Mouse (Mus musculus) frontal cortex, adult (tissue): Measurements from ENCODE around the gene Qtrt2.

ENCODE experiments used
- ATAC-seq: cut with Nextera tagmentation; 2 replicates; pipeline ENCODE4 v1.9.2; 2017; ENCODE audit warnings: mild to moderate bottlenecking, moderate library complexity, mixed read lengths; ENCODE audit not compliant: low TSS enrichment

The Qtrt2 gene

GRCm38 (mm10) chr16:43926341-43926859 lies at the start of gene Qtrt2:
TSS of gene Qtrt2 (minus strand) at chr16:43926809.
- ATAC-seq, result no peak

GRCm38 (mm10) chr16:43973606-43974220 lies 47.1 kb upstream of the Qtrt2 start:
- ATAC-seq, result no peak

GRCm38 (mm10) chr16:43973147-43973546 lies 46.5 kb upstream of the Qtrt2 start:
- peak; percentile 78 for ATAC-seq

DNA sequence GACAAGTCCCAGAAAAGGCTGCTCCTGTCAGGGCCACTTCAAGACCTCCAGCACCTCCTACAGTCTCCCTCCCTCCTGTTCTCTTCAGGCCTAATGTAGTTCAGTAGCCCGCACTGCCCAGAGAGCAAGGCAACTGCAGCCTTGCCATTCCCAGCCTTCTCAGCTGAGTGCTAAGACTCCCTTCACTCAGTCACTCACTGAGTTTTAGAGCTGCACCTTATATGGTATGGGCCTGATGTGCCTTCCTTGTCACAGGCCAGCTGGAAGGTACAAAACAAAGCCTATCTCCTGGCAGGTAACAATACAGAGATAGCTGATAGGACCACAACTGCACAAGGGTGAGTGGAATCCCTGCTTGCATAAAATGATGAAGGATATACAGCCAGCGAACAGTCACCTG lies 45.8 kb upstream of the Qtrt2 start:
- ATAC-seq, result peak; percentile 17

- no peak for ATAC-seq
Observed at GRCm38 (mm10) chr16:43971741-43972140, 45.1 kb upstream of the Qtrt2 start.

- ATAC-seq, result no peak
Observed at GRCm38 (mm10) chr16:43971189-43971588, 44.6 kb upstream of the Qtrt2 start.

GRCm38 (mm10) chr16:43970426-43970825 lies 43.8 kb upstream of the Qtrt2 start:
- no peak for ATAC-seq

DNA sequence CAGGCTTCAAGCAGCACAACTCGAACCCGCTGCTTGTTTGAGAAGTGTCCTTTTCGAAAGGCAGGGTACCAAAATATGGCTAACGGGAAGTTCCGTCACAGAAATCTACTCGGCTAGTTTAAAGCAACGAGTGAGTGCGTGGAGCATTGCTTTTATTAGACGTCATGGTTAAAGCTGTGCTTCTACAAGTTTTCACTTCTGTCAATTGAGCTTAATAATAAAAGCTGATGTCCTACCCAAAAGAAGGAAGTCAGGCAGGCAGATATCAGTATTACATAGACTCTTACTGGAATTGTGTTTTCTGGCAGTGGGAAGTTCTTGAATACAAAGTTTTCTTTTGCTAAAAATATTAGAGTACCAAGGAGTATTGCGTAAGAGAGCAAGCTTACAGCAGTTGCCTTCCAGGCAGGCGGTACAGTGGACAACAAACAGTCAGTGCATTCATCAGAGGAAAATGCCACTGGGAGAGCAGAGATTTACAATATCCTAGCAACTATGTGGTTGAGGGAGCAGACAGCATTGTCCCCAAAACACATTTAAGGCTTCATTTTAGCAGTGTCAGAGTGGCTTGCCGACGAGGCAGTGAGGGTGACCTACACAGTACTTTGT lies 39.3 kb upstream of the Qtrt2 start:
- ATAC-seq, result peak; percentile 25; the same call in 1 of the 2 replicates

DNA sequence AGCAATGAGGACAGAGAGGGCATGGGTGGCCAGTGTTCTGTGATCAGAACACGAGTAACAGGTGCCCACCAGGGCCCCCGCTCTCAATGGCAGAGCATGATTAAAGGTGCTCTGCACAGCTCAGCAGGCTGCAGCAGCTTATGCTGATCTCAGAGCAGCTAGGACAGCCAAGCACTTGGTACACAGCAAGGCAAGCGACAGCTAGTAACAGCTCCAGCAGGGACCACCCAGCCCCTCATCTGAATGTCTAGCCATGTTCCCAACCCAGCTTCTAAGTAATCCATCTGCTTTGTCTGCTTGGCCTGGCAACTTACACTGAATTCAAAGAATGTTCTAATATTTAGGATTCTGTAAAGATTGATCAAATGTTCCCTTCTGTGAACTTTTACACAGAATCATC lies 37.2 kb upstream of the Qtrt2 start:
- ATAC-seq, result no peak

DNA sequence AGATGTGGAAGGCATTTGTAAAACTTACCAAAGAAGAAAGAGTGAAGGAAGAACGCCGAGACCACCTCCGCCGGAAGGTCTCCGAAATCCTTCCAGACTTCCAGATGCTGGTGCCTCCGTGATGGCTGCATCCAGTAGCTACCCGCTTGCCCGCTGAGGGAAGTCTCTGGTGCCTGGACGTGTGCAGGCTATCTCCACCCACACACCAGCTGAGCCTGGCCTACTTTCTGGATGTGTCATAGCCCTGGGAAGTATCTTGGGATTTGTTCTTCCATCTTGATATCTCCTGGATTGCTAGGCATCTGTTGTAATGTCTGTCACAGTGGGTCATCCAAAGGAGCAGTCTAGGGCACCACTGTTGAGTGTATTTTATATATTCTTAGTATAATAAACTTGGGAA lies 36.7 kb upstream of the Qtrt2 start:
- ATAC-seq, result peak; percentile 87

DNA sequence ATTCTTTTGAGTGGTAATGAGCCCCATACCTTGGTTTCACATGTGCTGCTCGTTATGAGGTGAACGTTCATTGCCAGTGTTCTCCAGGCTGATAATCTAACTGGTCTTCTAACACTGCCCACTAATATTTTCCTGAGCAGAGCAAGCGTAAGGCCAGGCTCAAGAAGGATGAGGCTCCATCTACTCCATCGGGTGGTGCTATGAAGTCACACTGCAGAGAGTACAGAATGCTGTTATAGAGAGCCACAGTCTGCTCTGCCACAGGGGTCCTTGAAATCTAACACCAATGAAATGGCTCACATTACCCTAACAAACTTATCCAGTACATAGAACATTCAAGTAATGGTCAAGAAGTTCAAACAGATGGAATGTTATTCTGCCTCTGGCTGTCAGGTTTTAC lies 31.4 kb upstream of the Qtrt2 start:
- no peak for ATAC-seq

GRCm38 (mm10) chr16:43954913-43955312 lies 28.3 kb upstream of the Qtrt2 start:
- no peak for ATAC-seq

GRCm38 (mm10) chr16:43951591-43951990 lies 25.0 kb upstream of the Qtrt2 start:
- ATAC-seq, result peak; percentile 30; the same call in 1 of the 2 replicates

DNA sequence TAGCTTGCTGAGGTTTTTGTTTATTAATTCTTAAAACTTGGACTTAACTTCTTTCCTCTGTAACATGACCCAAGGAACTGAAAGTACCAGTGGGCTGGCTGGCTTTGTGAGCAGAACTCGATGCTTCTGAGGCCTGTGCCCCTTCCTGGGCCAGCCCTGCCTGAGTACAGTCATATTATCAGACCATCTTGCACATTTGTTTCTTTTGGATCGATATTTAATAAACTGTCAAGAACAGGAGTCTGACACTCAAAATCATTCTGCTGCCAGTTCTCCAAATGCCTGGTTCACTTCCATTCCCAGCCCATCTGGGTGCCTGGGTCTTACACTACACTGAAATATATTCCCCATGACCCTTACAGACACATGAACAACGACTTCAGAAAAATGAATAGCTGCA lies 19.3 kb upstream of the Qtrt2 start:
- 0 out of 2 replicates have a peak, but pooled peaks have one; percentile 8 for ATAC-seq

GRCm38 (mm10) chr16:43945351-43945750 lies 18.7 kb upstream of the Qtrt2 start:
- no peak for ATAC-seq

DNA sequence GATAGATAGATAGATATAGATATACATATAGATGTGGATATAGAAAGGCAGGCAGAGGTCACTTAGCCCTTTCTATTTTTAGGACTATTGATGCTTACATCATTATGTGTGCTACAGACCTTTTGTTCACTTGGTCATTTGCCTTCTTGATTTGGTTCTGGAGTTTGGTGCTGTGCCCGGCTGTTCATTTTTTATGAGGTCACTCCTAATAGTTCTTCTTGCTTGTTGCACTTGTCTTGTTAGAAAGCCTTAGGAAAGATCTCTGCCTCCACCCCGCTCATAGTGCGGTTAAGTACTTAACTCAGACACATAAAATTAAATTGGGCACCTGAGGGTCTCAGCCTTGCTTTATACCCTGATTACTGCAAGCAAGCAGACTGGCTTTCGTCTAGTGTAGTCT lies 14.2 kb upstream of the Qtrt2 start:
- no peak for ATAC-seq

DNA sequence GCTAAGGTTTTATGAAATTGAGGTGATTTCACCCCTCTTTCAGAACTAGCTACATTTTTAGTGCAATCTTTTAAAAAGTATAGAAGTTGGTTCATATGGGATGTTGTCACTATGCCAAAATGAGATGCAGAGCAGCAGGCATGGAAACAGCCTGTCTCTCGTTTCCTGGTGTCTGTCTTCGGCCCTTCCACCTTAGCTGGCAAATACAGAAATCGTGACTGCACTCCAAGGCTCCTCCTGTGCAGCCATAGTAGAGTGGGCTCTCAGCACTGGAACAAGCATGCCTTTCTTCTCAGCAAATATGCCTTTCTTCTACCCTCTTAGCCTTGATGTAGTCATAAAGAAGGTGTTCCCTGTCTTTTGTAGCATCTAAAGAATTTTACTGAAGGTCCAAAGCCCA lies 9.3 kb upstream of the Qtrt2 start:
- ATAC-seq, result peak; percentile 69

DNA sequence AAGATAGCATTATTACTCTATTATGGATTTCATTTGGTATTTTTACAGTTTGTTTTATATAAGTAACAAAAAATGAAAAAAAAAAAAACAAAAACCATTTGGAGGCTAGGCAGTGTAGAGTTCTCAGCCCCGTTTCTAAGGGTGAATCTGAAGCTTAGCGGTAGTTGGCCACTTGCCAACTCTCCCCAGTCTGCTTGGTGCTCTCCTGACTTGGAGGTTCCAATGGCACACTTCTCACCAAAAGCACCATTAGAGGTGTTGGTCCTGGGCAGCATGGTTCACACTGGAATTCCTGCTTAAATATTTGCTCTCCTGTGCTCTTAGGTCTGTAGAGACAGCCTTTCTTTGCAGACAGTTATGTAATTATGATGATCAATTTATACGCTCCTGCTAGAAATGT lies 8.8 kb upstream of the Qtrt2 start:
- ATAC-seq, result peak; percentile 22

DNA sequence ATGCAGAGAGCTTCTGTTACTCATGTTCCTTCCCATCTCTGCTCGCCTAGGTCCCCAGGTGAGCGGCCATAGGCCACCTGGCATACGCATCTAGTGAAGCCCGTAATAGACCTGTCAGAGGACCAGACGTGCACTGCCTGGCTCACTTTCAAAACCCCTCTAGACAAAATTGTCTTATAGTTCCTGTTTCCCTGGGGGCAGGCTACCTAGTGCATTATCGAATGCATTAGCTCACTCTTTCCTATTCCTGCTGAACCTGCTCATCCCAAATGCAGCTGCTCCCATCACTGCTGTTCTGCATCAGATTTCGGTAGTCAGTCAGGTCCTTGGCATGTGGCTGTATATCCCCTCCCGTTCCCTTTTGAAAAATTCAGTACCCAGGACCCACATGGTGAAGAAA lies 8.2 kb upstream of the Qtrt2 start:
- no peak for ATAC-seq

DNA sequence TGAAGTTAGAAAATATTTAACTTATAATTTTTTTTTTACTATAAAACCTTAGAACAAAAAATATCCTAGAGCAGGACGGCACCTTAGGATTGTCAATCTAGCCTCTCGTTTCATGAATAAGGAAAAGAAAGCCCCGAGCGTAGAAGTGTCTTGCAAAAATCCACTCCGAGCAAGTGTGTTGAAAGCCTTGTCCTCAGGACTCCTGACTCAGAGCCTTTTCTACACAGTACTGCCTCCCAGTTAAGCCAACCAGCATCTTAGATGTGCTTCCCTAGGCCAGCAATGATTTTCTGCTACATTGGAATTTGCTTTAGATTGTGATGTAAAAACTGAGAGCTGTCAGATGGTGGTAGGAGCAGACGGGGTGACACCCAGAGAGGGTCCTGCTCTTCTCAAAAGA lies 6.4 kb upstream of the Qtrt2 start:
- ATAC-seq, result no peak; the same call in 1 of the 2 replicates

- ATAC-seq, result no peak
Observed at GRCm38 (mm10) chr16:43932319-43932718, 5.7 kb upstream of the Qtrt2 start.

- peak; percentile 13; the same call in 1 of the 2 replicates for ATAC-seq
Observed at GRCm38 (mm10) chr16:43931502-43931901, 4.9 kb upstream of the Qtrt2 start.

GRCm38 (mm10) chr16:43930577-43930976 lies 4.0 kb upstream of the Qtrt2 start:
- ATAC-seq, result no peak

DNA sequence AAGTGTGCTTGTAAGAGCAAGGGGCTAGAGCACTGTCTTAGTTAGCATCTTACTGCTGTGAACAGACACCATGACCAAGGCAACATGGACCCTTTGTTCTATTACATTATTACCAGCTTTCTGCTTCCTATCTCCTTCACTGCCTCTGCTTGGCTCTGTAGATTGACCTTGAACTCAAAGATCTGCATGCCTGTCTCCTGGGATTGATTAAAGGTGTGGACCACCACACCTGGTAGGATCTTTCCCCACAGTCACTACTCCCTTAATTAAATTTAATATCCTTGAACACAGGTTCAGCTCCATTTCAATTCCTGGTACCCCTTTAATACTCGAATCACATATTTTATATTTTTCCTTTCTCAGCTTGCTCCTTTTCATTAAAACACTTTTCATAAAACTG lies 763 bp downstream of the Qtrt2 start:
- no peak for ATAC-seq
